Mouse (Mus musculus) olfactory bulb, adult 2 months (tissue): ENCODE measurements around the gene Gm49380. TPM values are rescaled to one million over a fixed set of nuclear protein-coding genes. Genes with fewer than 3 reads are reported as not detected.

Source experiments
- H3K27ac ChIP-seq: fragments of 200-500 bp; 2 replicates; pipeline ENCODE4 v1.5.1; 2012; ENCODE audit warnings: low read depth, low read length; ENCODE audit not compliant: insufficient read depth
- H3K4me1 ChIP-seq: fragments of 200-500 bp; 2 replicates; pipeline ENCODE4 v1.6.1; 2012; ENCODE audit warnings: low read length; ENCODE audit not compliant: control insufficient read depth, insufficient read depth
- H3K4me3 ChIP-seq: fragments of 200-500 bp; 2 replicates; pipeline ENCODE4 v1.5.1; 2012; ENCODE audit warnings: mild to moderate bottlenecking, low read depth, low read length, moderate library complexity; ENCODE audit not compliant: insufficient read depth
- CTCF ChIP-seq: fragments of 200-500 bp; IDR thresholded peaks from 2 replicates; pipeline ENCODE4 v1.5.1; 2012; ENCODE audit warnings: low read depth, mild to moderate bottlenecking, low read length, moderate library complexity; ENCODE audit not compliant: insufficient read depth
- POLR2A ChIP-seq: fragments of 200-500 bp; IDR thresholded peaks from 2 replicates; pipeline ENCODE4 v1.6.1; 2012; ENCODE audit warnings: mild to moderate bottlenecking, low read depth, low read length, moderate library complexity; ENCODE audit not compliant: insufficient read depth
- WGBS: fragments of 180-500 bp; shearing (Covaris S2); methylation state at CpG from one replicate; pipeline ENCODE4 v1.1.7; 2018; 5-methylcytosine and 5-hydroxymethylcytosine counted together
- polyA plus RNA-seq: library from polyadenylated mRNA; stranded (reverse); fragments of >200 nt; gene quantifications from 2 replicates; pipeline ENCODE4 v1.2.4, GENCODE M21; 2012; ENCODE audit warnings: low replicate concordance; ENCODE audit not compliant: missing spikeins, insufficient read depth, insufficient read length

Gene Gm49380
- polyA plus RNA-seq, 1 experiment: not detected

- no peak overlapping the region for H3K27ac ChIP-seq
- H3K4me3 ChIP-seq: no peak overlapping the region
- TF ChIP-seq POLR2A (no peak), CTCF (no peak)
- 50% methylated on average over 3 of the region's 3 CpGs for WGBS
- H3K4me1 ChIP-seq: peaks cover 21% of the 10 kb centered on the region
Measured at GRCm38 (mm10) chr9:44127351-44127801, 14.1 kb upstream of the Gm49380 start.

GRCm38 (mm10) chr9:44126746-44127145, 13.4 kb upstream of the Gm49380 start:
- WGBS: 78% methylated on average over 3 of the region's 3 CpGs
- Histone ChIP-seq H3K27ac (no peak overlapping the region), H3K4me3 (no peak overlapping the region), H3K4me1 (peaks cover 21% of the 10 kb centered on the region)
- TF ChIP-seq CTCF (no peak), POLR2A (no peak)

- Histone ChIP-seq H3K27ac (no peak overlapping the region), H3K4me3 (no peak overlapping the region), H3K4me1 (peaks cover 13% of the 10 kb centered on the region)
- 22% methylated on average over 18 of the region's 18 CpGs for WGBS
- TF ChIP-seq CTCF (no peak; the same call in 1 of the 2 replicates), POLR2A (no peak)
Measured at GRCm38 (mm10) chr9:44125546-44126428, 12.5 kb upstream of the Gm49380 start.

GRCm38 (mm10) chr9:44125026-44125425, 11.7 kb upstream of the Gm49380 start:
- Histone ChIP-seq H3K4me3 (no peak overlapping the region), H3K27ac (no peak overlapping the region), H3K4me1 (peaks cover 6% of the 10 kb centered on the region)
- WGBS: 75% methylated on average over 5 of the region's 5 CpGs
- TF ChIP-seq CTCF (no peak), POLR2A (no peak)

GRCm38 (mm10) chr9:44124317-44124716, 11.0 kb upstream of the Gm49380 start:
- H3K4me3 ChIP-seq: no peak overlapping the region
- TF ChIP-seq POLR2A: no peak
- no peak for TF ChIP-seq CTCF
- WGBS: 62% methylated on average over 6 of the region's 6 CpGs
- H3K27ac ChIP-seq: no peak overlapping the region
- no peaks in the 10 kb centered on the region for H3K4me1 ChIP-seq

GRCm38 (mm10) chr9:44119948-44120465, 6.7 kb upstream of the Gm49380 start:
- Histone ChIP-seq H3K27ac (no peak overlapping the region), H3K4me1 (no peaks in the 10 kb centered on the region), H3K4me3 (no peak overlapping the region)
- no peak for TF ChIP-seq POLR2A
- WGBS: 85% methylated on average over 8 of the region's 8 CpGs

GRCm38 (mm10) chr9:44119011-44119410, 5.7 kb upstream of the Gm49380 start:
- peak; percentile 29; the same call in 1 of the 2 replicates for TF ChIP-seq CTCF
- no peak for TF ChIP-seq POLR2A
- no peak overlapping the region for H3K4me3 ChIP-seq
- no peak overlapping the region for H3K27ac ChIP-seq
- 62% methylated on average over 5 of the region's 5 CpGs for WGBS
- no peaks in the 10 kb centered on the region for H3K4me1 ChIP-seq

- H3K4me3 ChIP-seq: no peak overlapping the region
- WGBS: 90% methylated on average over 4 of the region's 4 CpGs
- TF ChIP-seq POLR2A (no peak), CTCF (no peak)
- H3K4me1 ChIP-seq: peaks cover 11% of the 10 kb centered on the region; the same call in 1 of the 2 replicates
- no peak overlapping the region for H3K27ac ChIP-seq
Measured at GRCm38 (mm10) chr9:44116182-44116581, 2.9 kb upstream of the Gm49380 start.

GRCm38 (mm10) chr9:44115599-44115998, 2.3 kb upstream of the Gm49380 start:
- H3K27ac ChIP-seq: no peak overlapping the region
- TF ChIP-seq CTCF: no peak
- TF ChIP-seq POLR2A: no peak
- WGBS: 94% methylated on average over 9 of the region's 9 CpGs

More at GRCm38 (mm10) chr9:44115599-44115998, 2.3 kb upstream of the Gm49380 start:
- H3K4me1 ChIP-seq: peaks cover 11% of the 10 kb centered on the region; the same call in 1 of the 2 replicates
- no peak overlapping the region for H3K4me3 ChIP-seq
